Mouse (Mus musculus) kidney, adult 2 months (tissue): Measurements from ENCODE around the gene Plcb1. TPM values are rescaled to one million over a fixed set of nuclear protein-coding genes. Genes with fewer than 3 reads are reported as not detected.
A peak's percentile ranks its signal among the peaks of the same experiment; 100 is the strongest.

Source experiments
- DNase-seq: peaks from one replicate; pipeline ENCODE4 v3.0.0; 2021
- H3K27ac ChIP-seq: fragments of 200-500 bp; 2 replicates; pipeline ENCODE4 v1.5.1; 2012; ENCODE audit warnings: low read depth, low read length, control low read depth, inconsistent platforms; ENCODE audit not compliant: insufficient read depth
- H3K27me3 ChIP-seq: fragments of 200-500 bp; replicated peaks from 2 replicates; pipeline ENCODE4 v1.6.1; 2012; ENCODE audit warnings: mild to moderate bottlenecking, moderate library complexity, low read length, inconsistent platforms; ENCODE audit not compliant: control insufficient read depth, insufficient read depth
- H3K36me3 ChIP-seq: fragments of 200-500 bp; 2 replicates; pipeline ENCODE4 v1.6.1; 2012; ENCODE audit warnings: mild to moderate bottlenecking, moderate library complexity, low read length, inconsistent platforms; ENCODE audit not compliant: control insufficient read depth, insufficient read depth
- H3K4me1 ChIP-seq: fragments of 200-500 bp; 2 replicates; pipeline ENCODE4 v1.6.1; 2011; ENCODE audit warnings: low read length; ENCODE audit not compliant: control insufficient read depth, insufficient read depth
- H3K4me3 ChIP-seq: fragments of 200-500 bp; 2 replicates; pipeline ENCODE4 v1.5.1; 2011; ENCODE audit warnings: mild to moderate bottlenecking, low read depth, low read length, control low read depth; ENCODE audit not compliant: insufficient read depth
- CTCF ChIP-seq: fragments of 200-500 bp; conservative IDR thresholded peaks from 2 replicates; pipeline ENCODE4 v1.5.1; 2011; ENCODE audit warnings: low read depth, mild to moderate bottlenecking, control low read depth, low read length, moderate library complexity, mixed read lengths; ENCODE audit not compliant: insufficient read depth, insufficient read length
- POLR2A ChIP-seq: fragments of 200-500 bp; IDR thresholded peaks from one replicate; pipeline ENCODE4 v1.6.1; 2011; ENCODE audit warnings: low read depth, low read length, control low read depth
- WGBS: fragments of 180-500 bp; shearing (Covaris S2); methylation state at CpG from one replicate; pipeline ENCODE4 v1.1.7; 2018; 5-methylcytosine and 5-hydroxymethylcytosine counted together
- polyA plus RNA-seq: library from polyadenylated mRNA; depleted of rRNA; stranded (reverse); fragments of >200 nt; gene quantifications from 2 replicates; pipeline ENCODE4 v1.2.3, GENCODE M21; 2012

Gene Plcb1
- polyA plus RNA-seq, 1 experiment, result 5.0 TPM

- TF ChIP-seq CTCF (no peak), POLR2A (no peak)
- 89% methylated on average over 4 of the region's 4 CpGs for WGBS
- no peak overlapping the region for H3K4me3 ChIP-seq
These were observed 57.0 kb downstream of the Plcb1 start for GRCm38 (mm10) chr2:134842883-134843282.

DNA sequence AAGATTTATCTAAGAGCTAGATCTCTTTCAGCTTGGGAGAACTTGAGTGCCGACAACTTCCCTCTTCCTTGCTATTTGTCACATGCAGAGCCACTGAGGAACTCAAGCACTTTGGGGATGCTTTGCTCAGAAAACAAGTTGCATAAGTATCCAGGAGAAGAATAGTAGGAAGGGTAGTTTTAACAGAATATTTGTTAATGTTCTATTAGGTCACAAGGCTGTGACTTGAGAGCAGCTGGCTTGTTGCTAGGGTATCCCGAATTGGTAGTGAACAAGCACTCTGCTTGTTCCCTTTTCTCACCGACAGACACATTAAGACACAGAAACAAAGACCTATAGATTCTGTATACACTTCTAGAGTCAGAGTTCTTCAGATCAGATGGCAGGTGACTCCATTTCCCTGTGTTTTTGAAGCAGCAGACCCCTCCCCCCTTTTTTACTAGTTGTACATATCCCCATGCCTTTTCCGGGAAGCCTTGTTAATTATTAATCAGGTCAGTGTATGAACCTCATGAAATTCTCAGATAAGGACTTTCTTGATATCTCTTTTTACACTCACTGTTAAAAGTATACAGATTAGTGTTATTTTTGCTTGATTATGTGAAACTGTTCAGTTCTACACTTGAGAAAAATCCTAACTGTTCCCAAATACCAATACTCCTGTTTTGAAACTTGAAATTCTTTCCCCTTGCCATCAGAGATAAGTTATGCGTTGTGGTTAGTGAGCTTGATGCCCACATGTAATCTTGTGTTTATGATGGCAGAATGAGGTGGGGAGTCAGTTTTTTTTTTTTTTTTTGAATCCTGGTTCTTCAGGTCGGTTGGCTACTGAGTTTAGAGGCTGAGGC, 58.7 kb downstream of the Plcb1 start:
- Histone ChIP-seq H3K4me1 (peaks cover 19% of the 10 kb centered on the region), H3K27me3 (no peaks in the 10 kb centered on the region), H3K4me3 (no peak overlapping the region), H3K36me3 (no peaks in the 10 kb centered on the region), H3K27ac (peak overlapping the region; percentile 95)
- TF ChIP-seq POLR2A, result no peak
- peak; percentile 75 for DNase-seq
- 28% methylated on average over 6 of the region's 6 CpGs for WGBS

More at GRCm38 (mm10) chr2:134842883-134843282, 57.0 kb downstream of the Plcb1 start:
- no peaks in the 10 kb centered on the region for H3K36me3 ChIP-seq
- H3K4me1 ChIP-seq, result peaks cover 19% of the 10 kb centered on the region
- DNase-seq, result no peak
- 0 out of 2 replicates have a peak overlapping the region, but pooled peaks have one; percentile 35 for H3K27ac ChIP-seq
- H3K27me3 ChIP-seq, result no peaks in the 10 kb centered on the region

GRCm38 (mm10) chr2:134845239-134845738, 59.4 kb downstream of the Plcb1 start:
- Histone ChIP-seq H3K4me3 (no peak overlapping the region), H3K27me3 (no peaks in the 10 kb centered on the region), H3K36me3 (no peaks in the 10 kb centered on the region), H3K4me1 (peaks cover 19% of the 10 kb centered on the region), H3K27ac (peak overlapping the region; percentile 93)
- DNase-seq, result peak; percentile 88
- TF ChIP-seq POLR2A (no peak), CTCF (no peak)
- 22% methylated on average over 3 of the region's 3 CpGs for WGBS

DNA sequence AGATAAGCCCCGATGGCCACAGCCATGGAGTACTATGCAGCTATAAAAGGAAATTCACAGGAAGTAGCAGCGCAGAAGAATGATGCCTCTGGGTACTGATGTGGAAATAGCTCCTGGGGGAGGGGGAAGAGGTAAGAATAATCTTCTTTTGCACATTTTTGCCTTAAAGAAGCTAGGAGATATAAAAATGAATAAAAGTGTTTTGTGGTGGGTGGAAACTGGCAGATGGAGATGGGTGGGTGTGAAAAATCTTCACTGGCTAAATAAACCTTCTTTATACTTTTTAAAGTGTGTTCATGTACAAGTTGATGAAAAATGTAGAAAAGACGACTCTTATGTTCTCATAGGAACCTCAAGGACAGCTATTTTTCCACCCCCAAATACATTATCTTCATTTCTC, 60.7 kb downstream of the Plcb1 start:
- no peak overlapping the region for H3K4me3 ChIP-seq
- WGBS, result 84% methylated on average over 3 of the region's 3 CpGs

GRCm38 (mm10) chr2:134851189-134852171, 65.6 kb downstream of the Plcb1 start:
- no peak overlapping the region for H3K4me3 ChIP-seq
- no peak overlapping the region for H3K27ac ChIP-seq
- WGBS, result 75% methylated on average over 13 of the region's 13 CpGs
- no peaks in the 10 kb centered on the region for H3K36me3 ChIP-seq
- no peaks in the 10 kb centered on the region for H3K27me3 ChIP-seq
- peaks cover 3% of the 10 kb centered on the region; the same call in 1 of the 2 replicates for H3K4me1 ChIP-seq
- no peak for DNase-seq
- no peak for TF ChIP-seq POLR2A

More for the DNA sequence above, 60.7 kb downstream of the Plcb1 start:
- H3K36me3 ChIP-seq, result no peaks in the 10 kb centered on the region
- no peaks in the 10 kb centered on the region for H3K27me3 ChIP-seq
- TF ChIP-seq POLR2A, result no peak
- no peak for TF ChIP-seq CTCF
- no peak for DNase-seq
- peaks cover 19% of the 10 kb centered on the region for H3K4me1 ChIP-seq
- no peak overlapping the region for H3K27ac ChIP-seq

DNA sequence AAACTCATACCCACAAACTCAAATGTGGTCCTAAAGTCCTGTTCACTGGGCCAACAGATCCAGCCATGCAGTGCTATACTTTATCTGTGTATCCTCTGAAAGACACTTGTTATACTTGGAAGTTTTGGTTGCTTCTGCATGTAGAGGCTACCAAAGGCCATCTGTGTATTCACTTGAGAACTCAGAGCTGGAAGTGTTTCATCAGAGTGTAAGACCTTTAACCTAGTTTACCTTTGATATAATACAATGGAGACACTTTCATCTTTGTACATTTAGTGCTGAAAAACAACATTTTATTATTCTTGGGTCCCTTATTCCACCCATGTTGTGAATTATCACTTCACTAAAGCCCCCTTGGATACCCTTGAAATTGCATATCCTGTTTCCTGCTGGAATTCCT, 70.4 kb downstream of the Plcb1 start:
- Histone ChIP-seq H3K4me3 (no peak overlapping the region), H3K4me1 (peaks cover 11% of the 10 kb centered on the region; the same call in 1 of the 2 replicates), H3K36me3 (no peaks in the 10 kb centered on the region), H3K27me3 (no peaks in the 10 kb centered on the region), H3K27ac (no peak overlapping the region)
- TF ChIP-seq POLR2A, result no peak
- TF ChIP-seq CTCF, result no peak
- DNase-seq, result no peak

- Histone ChIP-seq H3K27ac (no peak overlapping the region), H3K4me3 (no peak overlapping the region)
- DNase-seq, result peak; percentile 69
These were observed 70.8 kb downstream of the Plcb1 start for GRCm38 (mm10) chr2:134856691-134857090.

More at GRCm38 (mm10) chr2:134856691-134857090, 70.8 kb downstream of the Plcb1 start:
- H3K27me3 ChIP-seq, result no peaks in the 10 kb centered on the region
- H3K4me1 ChIP-seq, result peaks cover 11% of the 10 kb centered on the region; the same call in 1 of the 2 replicates
- WGBS, result 36% methylated on average over 2 of the region's 2 CpGs
- TF ChIP-seq CTCF (no peak), POLR2A (no peak)
- no peaks in the 10 kb centered on the region for H3K36me3 ChIP-seq
